Mouse (Mus musculus) midbrain, embryonic 11.5 days (tissue): ENCODE measurements around the gene Gm6812. TPM values are rescaled to one million over a fixed set of nuclear protein-coding genes. Genes with fewer than 3 reads are reported as not detected.
"Not testable (repeated sequence)": the region's sequence is repeated elsewhere in the genome, so short reads cannot be mapped to it uniquely, and the experiment has no call there.

Source experiments
- ATAC-seq: fragments of 200-750 bp; cut with Nextera tagmentation; 2 replicates; pipeline ENCODE4 v1.8.0; 2017; ENCODE audit warnings: moderate TSS enrichment, moderate library complexity; ENCODE audit not compliant: low FRiP score
- DNase-seq: peaks from one replicate; pipeline ENCODE4 v3.0.0; 2015; ENCODE audit warnings: low spot score; ENCODE audit errors: missing footprints
- H3K27ac ChIP-seq: fragments of 300-500 bp; sonication (generic); 2 replicates; pipeline ENCODE4 v1.5.1; 2014; ENCODE audit warnings: low read depth, low read length
- H3K27me3 ChIP-seq: fragments of 300-500 bp; sonication (generic); 2 replicates; pipeline ENCODE4 v1.6.1; 2014; ENCODE audit warnings: mild to moderate bottlenecking, low read length, moderate library complexity, mixed read lengths; ENCODE audit not compliant: control insufficient read depth, insufficient read depth
- H3K36me3 ChIP-seq: fragments of 300-500 bp; sonication (generic); 2 replicates; pipeline ENCODE4 v1.6.1; 2014; ENCODE audit warnings: mild to moderate bottlenecking, low read length, moderate library complexity, mixed read lengths; ENCODE audit not compliant: control insufficient read depth, insufficient read depth
- H3K4me1 ChIP-seq: fragments of 300-500 bp; sonication (generic); 2 replicates; pipeline ENCODE4 v1.6.1; 2014; ENCODE audit warnings: low read length; ENCODE audit not compliant: control insufficient read depth, insufficient read depth
- H3K4me2 ChIP-seq: fragments of 300-500 bp; sonication (generic); 2 replicates; pipeline ENCODE4 v1.6.1; 2014; ENCODE audit warnings: mild to moderate bottlenecking, moderate library complexity
- H3K4me3 ChIP-seq: fragments of 300-500 bp; sonication (generic); 2 replicates; pipeline ENCODE4 v1.5.1; 2014; ENCODE audit warnings: low read depth, low read length
- H3K9ac ChIP-seq: fragments of 300-500 bp; sonication (generic); 2 replicates; pipeline ENCODE4 v1.6.1; 2014; ENCODE audit warnings: low read length
- H3K9me3 ChIP-seq: fragments of 300-500 bp; sonication (generic); 2 replicates; pipeline ENCODE4 v1.6.1; 2016; ENCODE audit warnings: low read length; ENCODE audit not compliant: control insufficient read depth
- WGBS: fragments of 180-500 bp; shearing (Covaris S2); extraction: QIAGEN DNeasy Blood & Tissue Kit; methylation state at CpG from one replicate; pipeline ENCODE4 v1.1.7; 2014; 5-methylcytosine and 5-hydroxymethylcytosine counted together
- polyA plus RNA-seq: library from polyadenylated mRNA; unstranded; fragments of >200 nt; fragmentation: Nextera tagmentation; extraction: Ambion mirVana; gene quantifications from 2 replicates; pipeline ENCODE4 v1.2.1, GENCODE M21; 2014

The Gm6812 gene
- not detected in 2 replicates for polyA plus RNA-seq

GRCm38 (mm10) chrX:68892953-68893352 lies at the start of gene Gm6812:
Gene Gm6812 (minus strand): TSS chrX:68893053.
- not testable (repeated sequence) for H3K4me1 ChIP-seq, H3K27ac ChIP-seq, ATAC-seq, H3K4me3 ChIP-seq, H3K9ac ChIP-seq, H3K27me3 ChIP-seq, DNase-seq, H3K36me3 ChIP-seq, H3K4me2 ChIP-seq, H3K9me3 ChIP-seq
- 86% methylated on average over 3 of the region's 5 CpGs for WGBS

- Histone ChIP-seq H3K36me3 (no peaks in the 10 kb centered on the region), H3K27ac (no peak overlapping the region), H3K9me3 (no peaks in the 10 kb centered on the region), H3K4me3 (no peak overlapping the region), H3K4me1 (no peaks in the 10 kb centered on the region), H3K27me3 (no peaks in the 10 kb centered on the region), H3K4me2 (no peak overlapping the region), H3K9ac (no peak overlapping the region)
- WGBS = 30% methylated on average over 2 of the region's 2 CpGs
- ATAC-seq (no peak), DNase-seq (no peak)
Observed at GRCm38 (mm10) chrX:68865145-68865544, 27.7 kb downstream of the Gm6812 start.

Other genes with a start within 250 kb of the Gm6812 start
- 62.4 and 71.3 TPM in 2 replicates for gene Fmr1, start 214.5 kb downstream of the Gm6812 start, polyA plus RNA-seq
- gene Fmr1nb, start 131.2 kb downstream of the Gm6812 start, polyA plus RNA-seq = 0.29 and 0.51 TPM in 2 replicates
- gene Gm14698, start 72.0 kb downstream of the Gm6812 start, polyA plus RNA-seq = 4.8 and 5.4 TPM in 2 replicates